Mouse (Mus musculus) forebrain, postnatal 0 days (tissue): ENCODE measurements at regions not wholly inside any gene's neighbourhood (a gene's known extent, or its start where the extent isn't known, plus 50 kb on each side); places are given as distances from the start of the nearest gene placed in this dataset.
A peak's percentile ranks its signal among the peaks of the same experiment; 100 is the strongest.

ENCODE experiments used
- ATAC-seq: fragments of 200-750 bp; cut with Nextera tagmentation; 2 replicates; pipeline ENCODE4 v1.8.0; 2017; ENCODE audit warnings: mild to moderate bottlenecking, moderate library complexity
- DNase-seq: peaks from one replicate; pipeline ENCODE4 v3.0.0-alpha.2; 2015
- H3K27ac ChIP-seq: fragments of 300-500 bp; sonication (generic); 2 replicates; pipeline ENCODE4 v1.5.1; 2014; ENCODE audit warnings: low read depth, mild to moderate bottlenecking, antibody characterized with exemption, low read length, moderate library complexity, mixed read lengths
- H3K27me3 ChIP-seq: fragments of 300-500 bp; sonication (generic); 2 replicates; pipeline ENCODE4 v1.6.1; 2014; ENCODE audit warnings: mild to moderate bottlenecking, low read length, mixed read lengths; ENCODE audit not compliant: insufficient read depth
- H3K36me3 ChIP-seq: fragments of 300-500 bp; sonication (generic); 2 replicates; pipeline ENCODE4 v1.6.1; 2014; ENCODE audit warnings: mild to moderate bottlenecking, moderate library complexity; ENCODE audit not compliant: insufficient read depth
- H3K4me1 ChIP-seq: fragments of 300-500 bp; sonication (generic); 2 replicates; pipeline ENCODE4 v1.6.1; 2014; ENCODE audit warnings: antibody characterized with exemption; ENCODE audit not compliant: insufficient read depth
- H3K4me2 ChIP-seq: fragments of 300-500 bp; sonication (generic); 2 replicates; pipeline ENCODE4 v1.6.1; 2014; ENCODE audit warnings: low read depth, mild to moderate bottlenecking, moderate library complexity
- H3K4me3 ChIP-seq: fragments of 300-500 bp; sonication (generic); 2 replicates; pipeline ENCODE4 v1.5.1; 2014; ENCODE audit warnings: low read depth, low read length, mixed read lengths
- H3K9ac ChIP-seq: fragments of 300-500 bp; sonication (generic); 2 replicates; pipeline ENCODE4 v1.6.1; 2014; ENCODE audit warnings: mild to moderate bottlenecking
- H3K9me3 ChIP-seq: fragments of 300-500 bp; sonication (generic); 2 replicates; pipeline ENCODE4 v1.6.1; 2016; ENCODE audit warnings: low read length
- CTCF ChIP-seq: sonication (generic); IDR thresholded peaks from 2 replicates; pipeline ENCODE4 v1.5.1; 2016; ENCODE audit warnings: antibody characterized with exemption, control low read depth, low read depth
- WGBS: fragments of 180-500 bp; shearing (Covaris S2); extraction: QIAGEN DNeasy Blood & Tissue Kit; methylation state at CpG from one replicate; pipeline ENCODE4 v1.1.7; 2014; 5-methylcytosine and 5-hydroxymethylcytosine counted together

DNA sequence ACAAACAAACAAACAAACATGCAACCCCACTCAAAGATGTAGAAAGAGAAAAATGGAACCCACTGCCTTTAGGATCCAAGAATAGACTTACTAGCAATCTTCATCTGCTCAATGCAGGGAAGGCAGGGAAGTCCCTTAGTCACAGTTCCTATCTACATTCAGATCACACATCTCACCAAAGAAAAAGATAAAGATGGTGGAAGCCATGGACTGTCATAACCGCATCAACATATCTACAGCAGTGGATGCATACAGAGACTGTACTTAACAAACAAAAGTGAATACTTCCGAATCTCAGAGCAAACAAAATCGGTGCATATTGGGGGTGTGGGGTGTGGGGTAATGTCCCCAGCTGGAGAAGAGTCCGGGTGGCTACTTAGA lies 97.7 kb upstream of the Max start:
- WGBS, result 81% methylated on average over 4 of the region's 4 CpGs
- H3K9ac ChIP-seq, result no peak overlapping the region
- no peaks in the 10 kb centered on the region for H3K36me3 ChIP-seq
- no peak for ATAC-seq
- no peaks in the 10 kb centered on the region for H3K27me3 ChIP-seq
- no peaks in the 10 kb centered on the region; the same call in 1 of the 2 replicates for H3K4me1 ChIP-seq
- H3K4me2 ChIP-seq, result no peak overlapping the region
- no peak for DNase-seq
- no peak overlapping the region for H3K27ac ChIP-seq
- H3K4me3 ChIP-seq, result no peak overlapping the region
- no peak for TF ChIP-seq CTCF
- no peaks in the 10 kb centered on the region for H3K9me3 ChIP-seq

DNA sequence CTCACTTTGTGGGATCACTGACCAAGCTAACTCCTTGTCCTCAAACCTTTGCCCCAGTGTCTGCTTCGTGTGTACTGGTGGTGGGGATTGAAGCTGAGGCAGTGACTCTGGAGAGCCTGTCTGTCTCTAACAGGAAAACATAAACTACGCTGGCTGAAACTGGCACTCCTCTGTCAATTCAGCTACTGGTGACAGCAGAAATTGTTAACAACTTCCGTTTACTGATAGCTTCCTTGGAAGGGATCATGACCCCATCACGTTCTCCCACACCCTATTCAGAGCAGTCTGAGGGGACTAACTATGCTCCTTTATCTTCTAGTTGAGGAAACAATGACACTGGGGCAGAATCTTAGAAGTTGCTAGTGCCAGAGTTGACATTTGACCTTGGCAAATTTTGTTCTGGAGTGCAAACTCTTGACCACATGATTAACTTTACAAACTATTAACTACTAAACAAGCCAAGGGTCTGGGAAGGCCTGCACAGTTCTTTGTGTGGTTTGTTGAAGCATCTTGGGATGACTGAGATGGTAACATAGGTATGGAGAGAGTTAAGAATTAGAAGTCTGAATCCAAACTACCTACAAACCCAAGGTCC lies 96.7 kb upstream of the Max start:
- ATAC-seq (no peak), DNase-seq (no peak)
- Histone ChIP-seq H3K36me3 (no peaks in the 10 kb centered on the region), H3K27ac (no peak overlapping the region), H3K4me2 (no peak overlapping the region), H3K9ac (no peak overlapping the region), H3K4me1 (no peaks in the 10 kb centered on the region; the same call in 1 of the 2 replicates), H3K4me3 (no peak overlapping the region), H3K9me3 (no peaks in the 10 kb centered on the region), H3K27me3 (no peaks in the 10 kb centered on the region)
- 67% methylated on average over 4 of the region's 4 CpGs for WGBS
- no peak for TF ChIP-seq CTCF

DNA sequence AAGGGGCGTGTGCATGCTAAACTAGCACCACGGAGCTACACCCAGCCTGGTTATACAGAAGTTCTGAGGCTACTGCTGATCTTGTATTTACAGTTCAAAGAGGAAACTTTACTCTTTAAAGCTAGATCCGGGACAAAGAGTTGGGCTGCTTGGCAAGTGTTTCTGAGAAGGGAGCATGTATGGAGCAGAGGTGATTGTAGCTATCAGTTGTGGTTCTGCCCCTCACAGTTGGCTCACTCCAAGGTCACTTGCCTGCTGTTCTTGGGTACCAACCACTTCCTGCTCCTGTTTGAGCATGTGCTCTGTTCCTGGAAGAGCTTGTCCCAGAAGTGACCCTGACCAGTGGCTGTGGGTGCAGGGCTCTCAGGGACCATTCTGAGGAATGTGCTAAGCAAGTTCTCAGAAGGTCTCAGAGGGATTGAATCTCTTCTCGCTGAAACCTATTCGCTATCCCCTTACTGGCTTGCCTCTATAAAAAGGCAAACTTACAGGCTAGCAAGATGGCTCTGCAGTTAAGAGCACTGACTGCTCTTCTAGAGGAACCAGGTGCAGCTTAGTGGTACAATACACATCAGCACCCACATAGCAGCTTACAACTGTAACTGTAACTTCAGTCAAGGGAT lies 94.9 kb upstream of the Max start:
- WGBS, result 74% methylated on average over 5 of the region's 5 CpGs
- H3K9me3 ChIP-seq, result no peaks in the 10 kb centered on the region
- H3K36me3 ChIP-seq, result no peaks in the 10 kb centered on the region
- H3K9ac ChIP-seq, result no peak overlapping the region
- no peak overlapping the region for H3K4me2 ChIP-seq
- H3K4me1 ChIP-seq, result no peaks in the 10 kb centered on the region; the same call in 1 of the 2 replicates
- H3K27me3 ChIP-seq, result no peaks in the 10 kb centered on the region
- no peak overlapping the region for H3K27ac ChIP-seq
- TF ChIP-seq CTCF, result no peak
- ATAC-seq (no peak), DNase-seq (no peak)
- no peak overlapping the region for H3K4me3 ChIP-seq

DNA sequence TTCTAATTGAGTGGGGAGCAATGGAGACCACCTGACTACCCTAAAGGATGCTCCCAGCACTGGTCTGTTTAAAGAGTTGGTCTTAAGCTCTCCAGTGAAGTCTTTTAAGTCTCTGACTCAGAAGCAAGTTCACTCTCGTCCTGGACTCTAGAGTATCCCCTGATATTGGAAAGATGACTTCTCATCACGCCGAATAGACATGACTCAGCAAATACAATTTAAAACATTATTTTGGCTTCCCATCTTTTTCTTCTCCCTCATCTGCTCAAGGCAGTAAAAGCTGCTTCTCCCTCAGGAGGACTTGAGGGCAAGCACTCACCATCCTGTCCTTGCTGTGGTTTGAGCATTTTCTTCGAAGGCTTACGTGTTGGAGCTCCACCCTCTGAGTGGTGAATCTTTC lies 92.7 kb upstream of the Max start:
- Histone ChIP-seq H3K4me3 (no peak overlapping the region), H3K36me3 (no peaks in the 10 kb centered on the region), H3K27me3 (no peaks in the 10 kb centered on the region), H3K9me3 (no peaks in the 10 kb centered on the region), H3K27ac (no peak overlapping the region), H3K9ac (no peak overlapping the region), H3K4me1 (no peaks in the 10 kb centered on the region; the same call in 1 of the 2 replicates), H3K4me2 (no peak overlapping the region)
- ATAC-seq, result no peak
- 94% methylated on average over 5 of the region's 5 CpGs for WGBS
- TF ChIP-seq CTCF, result no peak
- no peak for DNase-seq

DNA sequence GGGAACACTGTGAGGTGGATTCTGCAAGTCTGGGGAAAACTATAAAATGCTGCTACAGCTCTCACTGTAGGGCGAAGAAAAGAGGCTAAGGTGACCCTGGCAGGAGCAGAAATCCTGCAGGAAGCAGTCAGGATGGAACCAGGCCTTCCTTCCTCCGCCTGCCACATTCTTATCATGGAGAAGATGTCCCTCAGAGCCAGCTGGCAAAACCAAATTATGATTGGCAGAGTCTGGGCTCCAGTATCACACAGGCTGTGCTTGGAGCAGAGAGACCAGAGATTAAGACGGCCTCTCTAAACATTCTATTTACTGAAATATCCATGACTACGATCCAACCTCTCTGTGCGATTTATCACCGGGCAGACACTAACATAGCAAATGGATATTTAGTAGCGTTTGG lies 92.2 kb upstream of the Max start:
- no peak for ATAC-seq
- Histone ChIP-seq H3K27ac (no peak overlapping the region), H3K4me3 (no peak overlapping the region), H3K27me3 (no peaks in the 10 kb centered on the region), H3K9ac (no peak overlapping the region), H3K4me1 (no peaks in the 10 kb centered on the region; the same call in 1 of the 2 replicates), H3K4me2 (no peak overlapping the region), H3K9me3 (no peaks in the 10 kb centered on the region), H3K36me3 (no peaks in the 10 kb centered on the region)
- DNase-seq, result no peak
- TF ChIP-seq CTCF, result no peak
- WGBS, result 76% methylated on average over 7 of the region's 7 CpGs

DNA sequence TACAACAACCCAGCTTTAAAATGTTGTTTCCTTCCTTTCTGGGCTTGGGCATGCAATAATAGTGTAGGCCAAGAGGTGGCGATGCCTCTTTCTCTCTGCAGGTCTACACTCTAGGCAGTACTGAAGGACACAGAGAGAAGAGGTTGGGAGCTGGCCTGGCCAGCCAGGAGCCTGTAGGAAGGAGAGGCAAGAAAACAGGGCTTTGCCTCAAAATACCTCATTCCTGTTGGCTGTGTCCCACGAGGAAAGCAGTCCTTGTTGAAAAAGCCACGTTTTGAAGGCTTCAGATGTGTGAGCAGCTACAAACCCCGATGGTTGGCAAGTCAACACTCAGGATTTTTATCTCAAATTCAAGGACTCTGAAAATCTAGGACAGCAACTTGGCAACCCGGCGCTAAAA lies 90.9 kb upstream of the Max start:
- no peaks in the 10 kb centered on the region for H3K4me1 ChIP-seq
- H3K27ac ChIP-seq, result no peak overlapping the region
- ATAC-seq (peak; percentile 53), DNase-seq (peak; percentile 41)
- 66% methylated on average over 6 of the region's 6 CpGs for WGBS
- peak; percentile 58 for TF ChIP-seq CTCF
- no peaks in the 10 kb centered on the region for H3K36me3 ChIP-seq
- no peak overlapping the region for H3K4me2 ChIP-seq
- no peak overlapping the region for H3K9ac ChIP-seq
- H3K4me3 ChIP-seq, result no peak overlapping the region
- H3K27me3 ChIP-seq, result no peaks in the 10 kb centered on the region
- no peaks in the 10 kb centered on the region for H3K9me3 ChIP-seq

DNA sequence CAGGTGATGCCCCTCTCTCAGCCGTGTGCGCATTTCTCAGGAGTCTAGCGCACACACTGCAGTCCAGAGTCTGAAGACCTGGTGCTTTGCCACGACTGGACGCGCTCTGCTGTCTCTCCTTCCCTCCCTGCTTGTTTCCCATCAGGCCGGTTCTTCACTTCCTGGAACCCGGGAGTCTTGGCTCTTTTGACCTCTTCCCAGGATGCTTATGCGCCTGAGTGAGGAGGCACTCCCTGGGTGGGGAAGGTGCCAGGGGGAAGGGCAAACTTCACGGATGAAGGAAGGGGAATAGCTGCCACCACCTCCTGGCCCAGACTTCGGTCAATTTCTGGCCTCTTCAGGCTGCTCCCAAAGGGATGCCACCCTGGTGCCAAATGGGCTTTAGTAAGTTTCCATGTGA lies 86.4 kb upstream of the Max start:
- no peak for ATAC-seq
- no peak overlapping the region for H3K4me2 ChIP-seq
- no peaks in the 10 kb centered on the region for H3K4me1 ChIP-seq
- H3K9me3 ChIP-seq, result no peaks in the 10 kb centered on the region
- no peaks in the 10 kb centered on the region for H3K36me3 ChIP-seq
- WGBS, result 53% methylated on average over 11 of the region's 11 CpGs
- no peak overlapping the region for H3K9ac ChIP-seq
- no peak overlapping the region for H3K4me3 ChIP-seq
- DNase-seq, result no peak
- no peaks in the 10 kb centered on the region for H3K27me3 ChIP-seq
- TF ChIP-seq CTCF, result no peak
- no peak overlapping the region for H3K27ac ChIP-seq
